ENCODE assay signal across 9 mouse cellular contexts in genomic region chr12:49171014-49171677, GRCm38 (mm10).
DNase-seq lines count a peak whose midpoint lies in the region; ATAC-seq and TF ChIP-seq lines count a peak whose summit lies in the region.
"Had no signal": no experiment of that assay in that cellular context is flagged by ENCODE, and none has a peak within 500 bp of the region (broad histone marks: within the 10 kb centered on the region; RNA-seq: fewer than 3 reads in every experiment).

No protein-coding gene starts in this region.

- DNase-seq in kidney, adult 2 months, result peak; percentile 5
- DNase-seq in kidney, postnatal 10 days, result no peak
- DNase-seq in MEL (ENCODE audit: low read depth, low spot score), result peak; percentile 55
- no peak for DNase-seq in adrenal gland, adult 8-10 months
- no peak for DNase-seq in gastrocnemius, postnatal 36 days
- no peak for DNase-seq in adrenal gland, postnatal 36 days
- DNase-seq: liver, postnatal 0 days had no signal

- no peak overlapping the region for H3K27ac ChIP-seq in kidney, adult 2 months (ENCODE audit: insufficient read depth, low read depth, low read length)
- H3K27ac ChIP-seq in MEL (ENCODE audit: control insufficient read depth, low read depth, low read length), result no peak overlapping the region
- H3K27ac ChIP-seq in forebrain, embryonic 13.5 days, result no peak overlapping the region
- no peak overlapping the region for H3K27ac ChIP-seq in midbrain, embryonic 16.5 days (ENCODE audit: low read length)

- H3K4me2 ChIP-seq in forebrain, embryonic 13.5 days, result no peak overlapping the region
- H3K4me2 ChIP-seq in midbrain, embryonic 16.5 days (ENCODE audit: low read length), result no peak overlapping the region

- H3K9me3 ChIP-seq in MEL (replicated peaks; ENCODE audit: insufficient read depth, low read length), result no peaks in the 10 kb centered on the region
- H3K9me3 ChIP-seq in forebrain, embryonic 13.5 days (replicated peaks), result no peaks in the 10 kb centered on the region
- H3K9me3 ChIP-seq in midbrain, embryonic 16.5 days (replicated peaks; ENCODE audit: control insufficient read depth, low read length, poor library complexity, severe bottlenecking), result no peaks in the 10 kb centered on the region

- H3K36me3 ChIP-seq in kidney, adult 2 months (ENCODE audit: control insufficient read depth, insufficient read depth, low read length), result no peaks in the 10 kb centered on the region
- H3K36me3 ChIP-seq in MEL (ENCODE audit: control insufficient read depth in 1 of 2, insufficient read depth in 2 of 2, low read length in 2 of 2), result no peaks in the 10 kb centered on the region
- no peaks in the 10 kb centered on the region for H3K36me3 ChIP-seq in forebrain, embryonic 13.5 days (ENCODE audit: poor library complexity, severe bottlenecking)
- no peaks in the 10 kb centered on the region for H3K36me3 ChIP-seq in midbrain, embryonic 16.5 days (ENCODE audit: control insufficient read depth, insufficient read depth, low read length)

- no peak overlapping the region for H3K9ac ChIP-seq in MEL (ENCODE audit: control insufficient read depth, low read depth, low read length, poor library complexity, severe bottlenecking)
- H3K9ac ChIP-seq in forebrain, embryonic 13.5 days, result no peak overlapping the region; the same call in 1 of the 2 replicates
- no peak overlapping the region for H3K9ac ChIP-seq in midbrain, embryonic 16.5 days (ENCODE audit: low read depth, low read length)
- H3K9ac ChIP-seq: liver, postnatal 0 days had no signal

- 30% methylated on average over 1 of the region's 1 CpGs for WGBS in kidney, adult 2 months
- 95% methylated on average over 1 of the region's 1 CpGs for WGBS in forebrain, embryonic 13.5 days
- 78% methylated on average over 1 of the region's 1 CpGs for WGBS in midbrain, embryonic 16.5 days

- H3K27me3 ChIP-seq in kidney, adult 2 months (replicated peaks; ENCODE audit: control insufficient read depth, insufficient read depth, low read length), result no peaks in the 10 kb centered on the region; the same call in 1 of the 2 replicates
- no peaks in the 10 kb centered on the region for H3K27me3 ChIP-seq in MEL (ENCODE audit: control insufficient read depth in 1 of 2, insufficient read depth in 2 of 2, low read length in 2 of 2)
- H3K27me3 ChIP-seq in forebrain, embryonic 13.5 days, result no peaks in the 10 kb centered on the region
- no peaks in the 10 kb centered on the region for H3K27me3 ChIP-seq in midbrain, embryonic 16.5 days (ENCODE audit: control insufficient read depth, insufficient read depth, low read depth, low read length)

- 0 out of 2 replicates have a peak, but pooled peaks have one; percentile 5 for TF ChIP-seq CTCF in kidney, adult 2 months (conservative IDR thresholded peaks at IDR 0.05; ENCODE audit: insufficient read depth, insufficient read length, low read depth, low read length)
- peak; percentile 9 to 68 (median 23); a peak in 4 of 6 replicates for TF ChIP-seq CTCF in MEL (IDR thresholded peaks at IDR 0.05 in 2 of 3, conservative IDR thresholded peaks at IDR 0.05 in 1 of 3; ENCODE audit: control insufficient read depth in 1 of 3, insufficient read depth in 1 of 3, low read depth in 2 of 3, low read length in 3 of 3, poor library complexity in 1 of 3, severe bottlenecking in 1 of 3)

- TF ChIP-seq POLR2A in kidney, adult 2 months (IDR thresholded peaks at IDR 0.05; ENCODE audit: low read depth, low read length), result no peak
- no peak for TF ChIP-seq POLR2A in MEL (IDR thresholded peaks at IDR 0.05; ENCODE audit: control insufficient read depth in 1 of 2, insufficient read depth in 1 of 2, low read depth in 1 of 2, low read length in 2 of 2, poor library complexity in 1 of 2)

- peak; percentile 89 for TF ChIP-seq RAD21 in MEL (IDR thresholded peaks at IDR 0.05; ENCODE audit: low read depth, low read length)

- no peaks in the 10 kb centered on the region for H3K79me2 ChIP-seq in MEL (ENCODE audit: control insufficient read depth, insufficient read depth, low read length, poor library complexity)

- peak; percentile 61 for ATAC-seq in forebrain, embryonic 13.5 days
- peak; percentile 66; the same call in 1 of the 2 replicates for ATAC-seq in midbrain, embryonic 16.5 days
- ATAC-seq: liver, postnatal 0 days had no signal

- TF ChIP-seq EP300 in MEL (IDR thresholded peaks at IDR 0.05; ENCODE audit: low read depth in 1 of 2, low read length in 2 of 2), result no peak

- H3K4me1 ChIP-seq in kidney, adult 2 months (ENCODE audit: control insufficient read depth, insufficient read depth, low read length), result no peaks in the 10 kb centered on the region
- H3K4me1 ChIP-seq in MEL (ENCODE audit: control insufficient read depth in 1 of 2, insufficient read depth in 2 of 2, low read length in 2 of 2), result no peaks in the 10 kb centered on the region
- no peaks in the 10 kb centered on the region for H3K4me1 ChIP-seq in forebrain, embryonic 13.5 days
- H3K4me1 ChIP-seq in midbrain, embryonic 16.5 days (ENCODE audit: control insufficient read depth, insufficient read depth, low read length), result no peaks in the 10 kb centered on the region

- intact Hi-C loops in gastrocnemius, postnatal 36 days (cut with DNase I), result no loop called here

- no peak overlapping the region for H3K4me3 ChIP-seq in kidney, adult 2 months (ENCODE audit: insufficient read depth, low read depth, low read length)
- no peak overlapping the region for H3K4me3 ChIP-seq in MEL (ENCODE audit: control insufficient read depth in 1 of 2, insufficient read depth in 1 of 2, low read depth in 2 of 2, low read length in 2 of 2)
- H3K4me3 ChIP-seq in forebrain, embryonic 13.5 days, result no peak overlapping the region
- no peak overlapping the region for H3K4me3 ChIP-seq in midbrain, embryonic 16.5 days (ENCODE audit: low read depth, low read length)

TF ChIP-seq in MEL, 35 proteins besides CTCF, POLR2A, EP300 and RAD21:
- TF ChIP-seq CHD1 (IDR thresholded peaks at IDR 0.05; ENCODE audit: low read depth, low read length), result no peak
- no peak for TF ChIP-seq ZNF384 (IDR thresholded peaks at IDR 0.05; ENCODE audit: low read depth, low read length)
- TF ChIP-seq GABPA (IDR thresholded peaks at IDR 0.05; ENCODE audit: low read depth, low read length), result no peak
- TF ChIP-seq ETS1 (IDR thresholded peaks at IDR 0.05; ENCODE audit: low read depth, low read length), result no peak
- TF ChIP-seq CHD2 (IDR thresholded peaks at IDR 0.05; ENCODE audit: low read length), result no peak
- TF ChIP-seq MAZ (IDR thresholded peaks at IDR 0.05; ENCODE audit: low read depth, low read length), result no peak
- no peak for TF ChIP-seq UBTF (IDR thresholded peaks at IDR 0.05; ENCODE audit: borderline replicate concordance, insufficient read depth, low read depth, low read length)
- TF ChIP-seq RCOR1 (IDR thresholded peaks at IDR 0.05; ENCODE audit: low read depth, low read length), result no peak
- TF ChIP-seq POLR2AphosphoS2 (IDR thresholded peaks at IDR 0.05; ENCODE audit: low read length), result no peak
- TF ChIP-seq ZC3H11A (IDR thresholded peaks at IDR 0.05; ENCODE audit: low read depth, low read length), result peak; percentile 77
- no peak for TF ChIP-seq E2F4 (IDR thresholded peaks at IDR 0.05; ENCODE audit: borderline replicate concordance, low read depth, low read length)
- TF ChIP-seq HCFC1 (IDR thresholded peaks at IDR 0.05; ENCODE audit: low read depth, low read length), result no peak
- TF ChIP-seq ELF1 (IDR thresholded peaks at IDR 0.05; ENCODE audit: low read depth, low read length), result no peak
- no peak for TF ChIP-seq TAL1 (IDR thresholded peaks at IDR 0.05; ENCODE audit: low read length)
- peak; percentile 61 for TF ChIP-seq SMC3 (IDR thresholded peaks at IDR 0.05; ENCODE audit: low read depth, low read length)
- no peak for TF ChIP-seq SIN3A (IDR thresholded peaks at IDR 0.05; ENCODE audit: low read length)
- no peak for TF ChIP-seq MXI1 (IDR thresholded peaks at IDR 0.05; ENCODE audit: low read depth, low read length)

Comparison
In these comparisons a context has a peak if more than half of its experiments do, and no peak if none do; other contexts are left out.
1. DNase-seq: peak in kidney, adult 2 months (single experiment) and MEL (single experiment); none in kidney, postnatal 10 days (single experiment), adrenal gland, adult 8-10 months (single experiment), gastrocnemius, postnatal 36 days (0 of 2) and adrenal gland, postnatal 36 days (0 of 2).